Mouse (Mus musculus) forebrain, embryonic 11.5 days (tissue): ENCODE data around the gene Tuba1a. TPM values are rescaled to one million over a fixed set of nuclear protein-coding genes. Genes with fewer than 3 reads are reported as not detected.
"Not testable (repeated sequence)": the region's sequence is repeated elsewhere in the genome, so short reads cannot be mapped to it uniquely, and the experiment has no call there.

Experiments used
- ATAC-seq: fragments of 200-750 bp; cut with Nextera tagmentation; replicated peaks from 2 replicates; pipeline ENCODE4 v1.8.0; 2017; ENCODE audit warnings: moderate TSS enrichment; ENCODE audit not compliant: low FRiP score
- DNase-seq: peaks from one replicate; pipeline ENCODE4 v3.0.0-alpha.2; 2017; ENCODE audit warnings: low spot score
- H3K27ac ChIP-seq: fragments of 300-500 bp; sonication (generic); 2 replicates; pipeline ENCODE4 v1.5.1; 2014; ENCODE audit warnings: low read depth, low read length
- H3K27me3 ChIP-seq: fragments of 300-500 bp; sonication (generic); 2 replicates; pipeline ENCODE4 v1.6.1; 2014; ENCODE audit warnings: mild to moderate bottlenecking, low read length, mixed read lengths; ENCODE audit not compliant: control insufficient read depth, insufficient read depth
- H3K36me3 ChIP-seq: fragments of 300-500 bp; sonication (generic); 2 replicates; pipeline ENCODE4 v1.6.1; 2014; ENCODE audit warnings: mild to moderate bottlenecking, low read length, moderate library complexity, mixed read lengths; ENCODE audit not compliant: control insufficient read depth, insufficient read depth
- H3K4me1 ChIP-seq: fragments of 300-500 bp; sonication (generic); replicated peaks from 2 replicates; pipeline ENCODE4 v1.6.1; 2014; ENCODE audit warnings: low read length, mixed read lengths; ENCODE audit not compliant: control insufficient read depth, insufficient read depth
- H3K4me2 ChIP-seq: fragments of 300-500 bp; sonication (generic); 2 replicates; pipeline ENCODE4 v1.6.1; 2014; ENCODE audit warnings: low read depth, mild to moderate bottlenecking, low read length, moderate library complexity, mixed read lengths; ENCODE audit not compliant: severe bottlenecking
- H3K4me3 ChIP-seq: fragments of 300-500 bp; sonication (generic); 2 replicates; pipeline ENCODE4 v1.5.1; 2014; ENCODE audit warnings: low read depth, low read length
- H3K9ac ChIP-seq: fragments of 300-500 bp; sonication (generic); 2 replicates; pipeline ENCODE4 v1.6.1; 2014; ENCODE audit warnings: low read length
- H3K9me3 ChIP-seq: fragments of 300-500 bp; sonication (generic); 2 replicates; pipeline ENCODE4 v1.6.1; 2016; ENCODE audit warnings: low read length, mixed read lengths; ENCODE audit not compliant: control insufficient read depth
- WGBS: fragments of 180-500 bp; shearing (Covaris S2); extraction: QIAGEN DNeasy Blood & Tissue Kit; methylation state at CpG from one replicate; pipeline ENCODE4 v1.1.7; 2014; 5-methylcytosine and 5-hydroxymethylcytosine counted together
- polyA plus RNA-seq: library from polyadenylated mRNA; unstranded; fragments of >200 nt; fragmentation: Nextera tagmentation; extraction: Ambion mirVana; gene quantifications from 2 replicates; pipeline ENCODE4 v1.2.1, GENCODE M21; 2014

The Tuba1a gene
- polyA plus RNA-seq, 1 experiment from 2014 or later = 5,083 TPM

DNA sequence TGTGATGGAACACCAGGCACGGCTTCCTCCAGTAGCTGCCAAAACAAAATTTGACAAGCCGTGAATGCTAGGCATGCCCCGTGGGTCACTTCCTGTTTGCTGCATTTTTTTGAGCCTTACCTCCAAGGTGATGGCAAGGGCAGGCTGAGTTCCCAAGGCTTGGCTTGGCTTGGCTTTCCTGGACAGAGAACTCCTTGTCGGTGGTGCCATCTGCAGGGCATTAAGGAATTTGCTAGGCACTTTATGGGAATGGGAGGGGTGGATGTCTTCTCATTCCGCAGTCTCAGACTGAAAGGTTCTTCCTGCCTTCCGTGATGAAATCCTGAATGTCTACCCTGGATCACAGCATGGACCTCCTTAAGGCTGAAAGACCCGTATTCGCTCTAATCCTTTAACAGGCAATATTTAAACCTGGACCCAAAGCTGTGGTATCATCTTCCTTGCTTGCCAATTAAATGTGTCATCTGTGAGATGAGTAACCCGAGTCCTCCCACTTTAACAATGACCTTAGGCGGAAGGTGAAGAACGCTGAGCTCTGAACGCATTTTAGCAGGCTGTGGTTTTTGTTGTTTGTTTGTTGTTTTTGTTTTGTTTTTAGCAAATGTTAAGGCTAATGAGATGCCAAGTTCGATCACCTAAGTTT, 24.8 kb downstream of the Tuba1a start:
- H3K9me3 ChIP-seq = no peaks in the 10 kb centered on the region
- no peaks in the 10 kb centered on the region for H3K27me3 ChIP-seq
- no peak overlapping the region for H3K9ac ChIP-seq
- H3K4me1 ChIP-seq = peaks cover 3% of the 10 kb centered on the region; the same call in 1 of the 2 replicates
- H3K4me2 ChIP-seq = no peak overlapping the region
- no peak overlapping the region for H3K4me3 ChIP-seq
- ATAC-seq = peak; percentile 51; the same call in 1 of the 2 replicates
- no peak overlapping the region for H3K27ac ChIP-seq
- peak; percentile 81 for DNase-seq
- WGBS = 16% methylated on average over 13 of the region's 13 CpGs
- no peaks in the 10 kb centered on the region; the same call in 1 of the 2 replicates for H3K36me3 ChIP-seq

DNA sequence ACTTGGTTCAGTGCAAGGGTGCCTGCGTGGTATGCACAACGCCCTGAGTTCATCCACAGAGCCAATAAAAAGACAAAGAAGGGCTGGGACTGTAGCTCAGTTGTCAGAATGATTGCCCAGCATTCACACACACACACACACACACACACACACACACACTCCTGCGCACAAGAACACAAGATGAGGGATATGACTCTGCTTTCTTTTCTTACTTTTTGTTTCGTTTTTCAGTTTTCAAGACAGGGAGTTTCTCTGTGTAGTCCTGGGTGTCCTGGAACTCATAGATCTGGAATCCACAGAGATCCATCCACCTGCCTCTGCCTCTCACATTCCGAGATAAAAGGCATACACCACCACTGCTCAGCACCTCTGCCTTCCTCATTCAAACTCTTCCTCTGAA, 25.9 kb downstream of the Tuba1a start:
- Histone ChIP-seq H3K36me3 (no peaks in the 10 kb centered on the region; the same call in 1 of the 2 replicates), H3K9me3 (no peaks in the 10 kb centered on the region), H3K9ac (no peak overlapping the region), H3K27me3 (no peaks in the 10 kb centered on the region), H3K27ac (no peak overlapping the region), H3K4me1 (no peaks in the 10 kb centered on the region; the same call in 1 of the 2 replicates), H3K4me3 (no peak overlapping the region), H3K4me2 (no peak overlapping the region)
- ATAC-seq (no peak), DNase-seq (no peak)
- WGBS = 75% methylated on average over 5 of the region's 5 CpGs

DNA sequence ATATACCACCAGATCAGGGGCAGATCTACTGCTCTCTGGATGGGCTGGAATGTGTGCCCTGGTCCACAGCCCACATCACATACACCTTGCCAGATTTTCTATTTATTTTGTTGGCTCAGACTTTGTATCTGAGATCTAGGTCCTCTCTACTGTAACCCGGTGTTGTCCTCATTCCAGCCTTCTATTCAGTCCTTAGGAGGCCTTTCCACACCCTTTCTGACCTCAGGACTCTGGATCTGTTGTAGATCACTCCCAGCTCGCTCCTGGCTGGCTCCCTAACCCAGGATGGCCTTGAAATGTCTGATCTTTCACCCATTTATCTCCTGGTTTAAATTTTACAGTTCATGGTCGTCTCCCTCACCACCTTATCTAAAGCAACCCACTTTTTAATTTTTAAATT, 28.8 kb downstream of the Tuba1a start:
- H3K36me3 ChIP-seq = no peaks in the 10 kb centered on the region
- no peaks in the 10 kb centered on the region for H3K9me3 ChIP-seq
- DNase-seq (no peak), ATAC-seq (no peak)
- H3K9ac ChIP-seq = no peak overlapping the region
- WGBS = 80% methylated on average over 3 of the region's 3 CpGs
- H3K4me1 ChIP-seq = no peaks in the 10 kb centered on the region
- H3K27ac ChIP-seq = no peak overlapping the region
- no peak overlapping the region for H3K4me3 ChIP-seq
- H3K27me3 ChIP-seq = no peaks in the 10 kb centered on the region
- no peak overlapping the region for H3K4me2 ChIP-seq

GRCm38 (mm10) chr15:98923031-98923537, 30.4 kb downstream of the Tuba1a start:
- WGBS = 88% methylated on average over 2 of the region's 2 CpGs
- Histone ChIP-seq H3K4me3 (no peak overlapping the region), H3K4me2 (no peak overlapping the region), H3K27ac (no peak overlapping the region), H3K36me3 (no peaks in the 10 kb centered on the region), H3K4me1 (no peaks in the 10 kb centered on the region), H3K9ac (no peak overlapping the region), H3K9me3 (no peaks in the 10 kb centered on the region), H3K27me3 (no peaks in the 10 kb centered on the region)
- DNase-seq (no peak), ATAC-seq (no peak)

GRCm38 (mm10) chr15:98922581-98922980, 30.9 kb downstream of the Tuba1a start:
- Histone ChIP-seq H3K27ac (no peak overlapping the region), H3K9me3 (no peaks in the 10 kb centered on the region), H3K9ac (no peak overlapping the region), H3K27me3 (no peaks in the 10 kb centered on the region), H3K4me3 (no peak overlapping the region), H3K4me2 (no peak overlapping the region), H3K36me3 (no peaks in the 10 kb centered on the region), H3K4me1 (no peaks in the 10 kb centered on the region)
- DNase-seq (no peak), ATAC-seq (no peak)
- WGBS = 71% methylated on average over 3 of the region's 3 CpGs

DNA sequence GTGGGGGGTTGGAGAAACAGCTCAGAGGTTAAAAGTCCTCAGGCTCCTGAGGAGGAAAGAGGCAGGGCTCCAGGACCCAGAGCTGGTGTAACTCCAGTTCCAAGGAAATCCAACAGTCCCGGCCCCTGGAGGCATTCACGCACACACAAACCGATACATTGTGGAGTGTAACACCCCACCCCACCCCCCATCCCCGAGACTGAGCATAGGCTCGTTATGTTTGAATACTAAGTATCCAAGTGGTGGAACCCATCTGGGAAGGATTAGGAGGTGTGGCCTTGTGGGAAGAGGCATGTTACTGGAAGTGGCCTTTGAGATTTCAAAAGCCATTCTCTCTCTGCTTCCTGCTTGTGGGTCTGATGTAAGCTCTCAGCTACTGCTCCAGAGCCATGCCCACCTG, 32.0 kb downstream of the Tuba1a start:
- no peak overlapping the region for H3K4me2 ChIP-seq
- no peak overlapping the region for H3K9ac ChIP-seq
- no peaks in the 10 kb centered on the region for H3K27me3 ChIP-seq
- H3K36me3 ChIP-seq = no peaks in the 10 kb centered on the region
- no peak overlapping the region for H3K4me3 ChIP-seq
- H3K4me1 ChIP-seq = peaks cover 2% of the 10 kb centered on the region; the same call in 1 of the 2 replicates
- ATAC-seq = no peak
- no peaks in the 10 kb centered on the region for H3K9me3 ChIP-seq
- DNase-seq = no peak
- no peak overlapping the region for H3K27ac ChIP-seq
- 78% methylated on average over 5 of the region's 5 CpGs for WGBS

GRCm38 (mm10) chr15:98918499-98918895, 35.0 kb downstream of the Tuba1a start:
- peak overlapping the region; percentile 92 for H3K4me3 ChIP-seq
- peak overlapping the region; percentile 25; the same call in 1 of the 2 replicates for H3K27ac ChIP-seq
- not testable (repeated sequence) for H3K36me3 ChIP-seq, DNase-seq, H3K4me1 ChIP-seq, ATAC-seq, H3K27me3 ChIP-seq, H3K9me3 ChIP-seq
- peak overlapping the region; percentile 47; the same call in 1 of the 2 replicates for H3K9ac ChIP-seq
- 29% methylated on average over 8 of the region's 8 CpGs for WGBS
- peak overlapping the region; percentile 62 for H3K4me2 ChIP-seq

GRCm38 (mm10) chr15:98917538-98918498, 35.7 kb downstream of the Tuba1a start, which contains the start of gene Lmbr1l:
TSS of gene Lmbr1l (minus strand) at chr15:98918231.
- Histone ChIP-seq H3K4me3 (peak within 1 kb of the TSS; percentile 92), H3K27me3 (no peaks in the 10 kb centered on the region), H3K27ac (peak within 1 kb of the TSS; percentile 87), H3K4me2 (peak within 1 kb of the TSS; percentile 62), H3K4me1 (peaks cover 8% of the 10 kb centered on the region; the same call in 1 of the 2 replicates), H3K9me3 (no peaks in the 10 kb centered on the region), H3K9ac (peak within 1 kb of the TSS; percentile 87), H3K36me3 (no peaks in the 10 kb centered on the region; the same call in 1 of the 2 replicates)
- peak; percentile 99 for ATAC-seq
- peak; percentile 99 for DNase-seq
- WGBS = under 1% methylated on average over 82 of the region's 82 CpGs
